Mouse (Mus musculus) heart, embryonic 15.5 days (tissue): ENCODE data around the gene Mrps34. TPM values are rescaled to one million over a fixed set of nuclear protein-coding genes. Genes with fewer than 3 reads are reported as not detected.

Experiments used
- ATAC-seq: fragments of 200-750 bp; cut with Nextera tagmentation; replicated peaks from 2 replicates; pipeline ENCODE4 v1.8.0; 2017; ENCODE audit warnings: low read depth, moderate TSS enrichment; ENCODE audit not compliant: insufficient number of reproducible peaks, insufficient read depth, low FRiP score
- H3K27ac ChIP-seq: fragments of 300-500 bp; sonication (generic); 2 replicates; pipeline ENCODE4 v1.5.1; 2015; ENCODE audit warnings: mild to moderate bottlenecking, inconsistent platforms
- H3K27me3 ChIP-seq: fragments of 300-500 bp; sonication (generic); 2 replicates; pipeline ENCODE4 v1.6.1; 2015; ENCODE audit warnings: inconsistent platforms
- H3K36me3 ChIP-seq: fragments of 300-500 bp; sonication (generic); 2 replicates; pipeline ENCODE4 v1.6.1; 2015; ENCODE audit warnings: mild to moderate bottlenecking, inconsistent platforms
- H3K4me1 ChIP-seq: fragments of 300-500 bp; sonication (generic); replicated peaks from 2 replicates; pipeline ENCODE4 v1.6.1; 2015; ENCODE audit warnings: inconsistent platforms
- H3K4me2 ChIP-seq: fragments of 300-500 bp; sonication (generic); 2 replicates; pipeline ENCODE4 v1.6.1; 2015; ENCODE audit warnings: inconsistent platforms, mild to moderate bottlenecking, moderate library complexity
- H3K4me3 ChIP-seq: fragments of 300-500 bp; sonication (generic); 2 replicates; pipeline ENCODE4 v1.5.1; 2015; ENCODE audit warnings: mild to moderate bottlenecking, inconsistent platforms
- H3K9ac ChIP-seq: fragments of 300-500 bp; sonication (generic); 2 replicates; pipeline ENCODE4 v1.6.1; 2015; ENCODE audit warnings: mild to moderate bottlenecking, inconsistent platforms
- H3K9me3 ChIP-seq: fragments of 300-500 bp; sonication (generic); replicated peaks from 2 replicates; pipeline ENCODE4 v1.6.1; 2016; ENCODE audit warnings: inconsistent platforms
- WGBS: fragments of 180-500 bp; shearing (Covaris S2); methylation state at CpG from one replicate; pipeline ENCODE4 v1.1.7; 2015; ENCODE audit warnings: mixed read lengths; 5-methylcytosine and 5-hydroxymethylcytosine counted together
- polyA plus RNA-seq: library from polyadenylated mRNA; unstranded; fragments of >200 nt; fragmentation: Nextera tagmentation; extraction: Ambion mirVana; gene quantifications from 2 replicates; pipeline ENCODE4 v1.2.1, GENCODE M21; 2015

The Mrps34 gene
- polyA plus RNA-seq, 1 experiment from 2014 or later: 74.7 TPM

- H3K4me2 ChIP-seq: no peak overlapping the region
- WGBS: 86% methylated on average over 6 of the region's 6 CpGs
- H3K4me1 ChIP-seq: no peaks in the 10 kb centered on the region
- no peaks in the 10 kb centered on the region for H3K27me3 ChIP-seq
- H3K9ac ChIP-seq: no peak overlapping the region
- H3K36me3 ChIP-seq: peaks cover 25% of the 10 kb centered on the region
- H3K4me3 ChIP-seq: no peak overlapping the region
- no peak for ATAC-seq
- H3K27ac ChIP-seq: no peak overlapping the region
- H3K9me3 ChIP-seq: no peaks in the 10 kb centered on the region
Measured at GRCm38 (mm10) chr17:24858967-24859366, 35.9 kb upstream of the Mrps34 start.

GRCm38 (mm10) chr17:24860076-24860475 is 34.8 kb upstream of the Mrps34 start:
- WGBS: 81% methylated on average over 8 of the region's 8 CpGs
- Histone ChIP-seq H3K9me3 (no peaks in the 10 kb centered on the region), H3K4me3 (no peak overlapping the region), H3K36me3 (peaks cover 23% of the 10 kb centered on the region), H3K27ac (no peak overlapping the region), H3K4me2 (no peak overlapping the region), H3K27me3 (no peaks in the 10 kb centered on the region), H3K4me1 (no peaks in the 10 kb centered on the region), H3K9ac (no peak overlapping the region)
- no peak for ATAC-seq

GRCm38 (mm10) chr17:24861785-24862184 is 33.1 kb upstream of the Mrps34 start:
- Histone ChIP-seq H3K9me3 (no peaks in the 10 kb centered on the region), H3K27me3 (no peaks in the 10 kb centered on the region), H3K4me1 (no peaks in the 10 kb centered on the region), H3K4me3 (no peak overlapping the region), H3K4me2 (no peak overlapping the region), H3K9ac (no peak overlapping the region), H3K27ac (no peak overlapping the region), H3K36me3 (peaks cover 23% of the 10 kb centered on the region)
- no peak for ATAC-seq
- WGBS: 89% methylated on average over 3 of the region's 3 CpGs

GRCm38 (mm10) chr17:24865776-24866175 is 29.1 kb upstream of the Mrps34 start, which contains the start of gene Igfals:
Igfals (plus strand) TSS chr17:24865997.
- 85% methylated on average over 8 of the region's 8 CpGs for WGBS

GRCm38 (mm10) chr17:24867914-24868313 is 27.0 kb upstream of the Mrps34 start:
- Histone ChIP-seq H3K9me3 (no peaks in the 10 kb centered on the region), H3K4me3 (no peak overlapping the region), H3K36me3 (0 out of 2 replicates have a peak, but pooled peaks cover 3% of the 10 kb centered on the region), H3K9ac (no peak overlapping the region), H3K4me2 (no peak overlapping the region), H3K4me1 (no peaks in the 10 kb centered on the region), H3K27ac (no peak overlapping the region), H3K27me3 (no peaks in the 10 kb centered on the region)
- 89% methylated on average over 10 of the region's 10 CpGs for WGBS
- ATAC-seq: no peak

More at GRCm38 (mm10) chr17:24865776-24866175, 29.1 kb upstream of the Mrps34 start, which contains the start of gene Igfals:
- H3K4me1 ChIP-seq: no peaks in the 10 kb centered on the region
- H3K36me3 ChIP-seq: peaks cover 23% of the 10 kb centered on the region
- no peak within 1 kb of the TSS for H3K4me2 ChIP-seq
- no peak for ATAC-seq
- H3K4me3 ChIP-seq: no peak within 1 kb of the TSS
- H3K27ac ChIP-seq: no peak within 1 kb of the TSS
- H3K9me3 ChIP-seq: no peaks in the 10 kb centered on the region
- H3K9ac ChIP-seq: no peak within 1 kb of the TSS
- no peaks in the 10 kb centered on the region for H3K27me3 ChIP-seq

GRCm38 (mm10) chr17:24873695-24874404 is 21.1 kb upstream of the Mrps34 start:
- no peak overlapping the region for H3K27ac ChIP-seq
- no peaks in the 10 kb centered on the region for H3K27me3 ChIP-seq
- H3K9ac ChIP-seq: no peak overlapping the region
- WGBS: 34% methylated on average over 4 of the region's 4 CpGs
- H3K4me2 ChIP-seq: no peak overlapping the region
- H3K36me3 ChIP-seq: no peaks in the 10 kb centered on the region
- H3K9me3 ChIP-seq: no peaks in the 10 kb centered on the region
- no peak for ATAC-seq
- no peaks in the 10 kb centered on the region for H3K4me1 ChIP-seq
- no peak overlapping the region for H3K4me3 ChIP-seq

GRCm38 (mm10) chr17:24874405-24874745 is 20.5 kb upstream of the Mrps34 start:
- Histone ChIP-seq H3K27me3 (no peaks in the 10 kb centered on the region), H3K36me3 (no peaks in the 10 kb centered on the region), H3K9me3 (no peaks in the 10 kb centered on the region), H3K4me1 (no peaks in the 10 kb centered on the region), H3K9ac (no peak overlapping the region), H3K4me2 (no peak overlapping the region), H3K27ac (no peak overlapping the region), H3K4me3 (no peak overlapping the region)
- WGBS: 48% methylated on average over 1 of the region's 1 CpGs
- no peak for ATAC-seq

GRCm38 (mm10) chr17:24874989-24875388 is 19.9 kb upstream of the Mrps34 start:
- H3K27ac ChIP-seq: no peak overlapping the region
- no peaks in the 10 kb centered on the region for H3K4me1 ChIP-seq
- no peak overlapping the region for H3K9ac ChIP-seq
- no peak overlapping the region for H3K4me2 ChIP-seq
- H3K4me3 ChIP-seq: no peak overlapping the region
- H3K27me3 ChIP-seq: no peaks in the 10 kb centered on the region
- ATAC-seq: no peak
- no peaks in the 10 kb centered on the region for H3K36me3 ChIP-seq
- 78% methylated on average over 8 of the region's 8 CpGs for WGBS
- no peaks in the 10 kb centered on the region for H3K9me3 ChIP-seq

GRCm38 (mm10) chr17:24877336-24878116 is 17.4 kb upstream of the Mrps34 start:
- H3K27ac ChIP-seq: no peak overlapping the region
- H3K27me3 ChIP-seq: no peaks in the 10 kb centered on the region
- no peaks in the 10 kb centered on the region for H3K9me3 ChIP-seq
- peaks cover 2% of the 10 kb centered on the region; the same call in 1 of the 2 replicates for H3K36me3 ChIP-seq
- no peak for ATAC-seq
- no peak overlapping the region for H3K9ac ChIP-seq
- 53% methylated on average over 10 of the region's 10 CpGs for WGBS
- H3K4me1 ChIP-seq: no peaks in the 10 kb centered on the region
- no peak overlapping the region for H3K4me3 ChIP-seq
- no peak overlapping the region for H3K4me2 ChIP-seq

GRCm38 (mm10) chr17:24878117-24878397 is 16.9 kb upstream of the Mrps34 start:
- Histone ChIP-seq H3K4me1 (no peaks in the 10 kb centered on the region), H3K9me3 (no peaks in the 10 kb centered on the region), H3K27me3 (no peaks in the 10 kb centered on the region), H3K27ac (no peak overlapping the region), H3K4me3 (no peak overlapping the region), H3K36me3 (peaks cover 7% of the 10 kb centered on the region; the same call in 1 of the 2 replicates), H3K9ac (no peak overlapping the region), H3K4me2 (no peak overlapping the region)
- no peak for ATAC-seq
- 38% methylated on average over 5 of the region's 5 CpGs for WGBS

GRCm38 (mm10) chr17:24878531-24878930 is 16.4 kb upstream of the Mrps34 start:
- Histone ChIP-seq H3K27ac (no peak overlapping the region), H3K9me3 (no peaks in the 10 kb centered on the region), H3K4me1 (no peaks in the 10 kb centered on the region), H3K36me3 (peaks cover 12% of the 10 kb centered on the region; the same call in 1 of the 2 replicates), H3K4me3 (no peak overlapping the region), H3K9ac (no peak overlapping the region), H3K4me2 (no peak overlapping the region), H3K27me3 (no peaks in the 10 kb centered on the region)
- WGBS: 71% methylated on average over 8 of the region's 8 CpGs
- ATAC-seq: no peak
